35 mouse cellular contexts compared by ENCODE assay signal in the genomic region with DNA sequence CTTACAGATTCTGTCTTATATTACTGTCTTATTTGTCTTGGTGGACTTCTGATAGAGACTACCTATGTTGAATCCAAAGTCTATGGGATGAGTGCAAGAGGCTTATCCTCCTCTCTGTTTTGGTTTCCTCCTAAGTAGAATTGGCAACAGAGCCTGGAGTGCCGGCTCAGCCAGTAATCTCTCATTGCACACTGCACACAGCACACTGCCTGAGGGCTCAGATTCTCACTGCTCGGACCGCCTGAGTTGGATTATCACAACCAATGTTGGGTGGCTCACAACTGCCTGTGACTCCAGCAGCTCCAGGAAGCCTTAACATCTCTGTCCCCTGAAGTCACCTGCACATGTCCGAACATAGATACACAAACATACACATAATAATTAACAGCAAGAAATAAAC. TPM values are rescaled to one million over a fixed set of nuclear protein-coding genes. Genes with fewer than 3 reads are reported as not detected.
"Had no signal": no experiment of that assay in that cellular context is flagged by ENCODE, and none has a peak within 500 bp of the region (broad histone marks: within the 10 kb centered on the region; RNA-seq: fewer than 3 reads in every experiment).

No protein-coding gene starts in this region.

- ATAC-seq: intestine, embryonic 15.5 days; liver, embryonic 12.5 days; midbrain, embryonic 13.5 days; midbrain, embryonic 16.5 days had no signal

- H3K36me3 ChIP-seq: intestine, embryonic 15.5 days; kidney, embryonic 15.5 days; limb, embryonic 12.5 days; limb, embryonic 15.5 days; liver, embryonic 12.5 days; liver, embryonic 15.5 days; midbrain, embryonic 10.5 days; midbrain, embryonic 13.5 days; neural tube, embryonic 13.5 days; stomach, embryonic 15.5 days had no signal

- H3K9me3 ChIP-seq: intestine, embryonic 15.5 days; kidney, embryonic 15.5 days; limb, embryonic 12.5 days; limb, embryonic 15.5 days; liver, embryonic 12.5 days; liver, embryonic 15.5 days; midbrain, embryonic 10.5 days; midbrain, embryonic 13.5 days; neural tube, embryonic 13.5 days; stomach, embryonic 15.5 days had no signal

- H3K4me1 ChIP-seq: intestine, embryonic 15.5 days; limb, embryonic 12.5 days; stomach, embryonic 15.5 days had no signal

- H3K4me3 ChIP-seq: intestine, embryonic 15.5 days; kidney, embryonic 15.5 days; left cerebral cortex, adult 2 months; limb, embryonic 12.5 days; limb, embryonic 15.5 days; liver, embryonic 12.5 days; liver, embryonic 15.5 days; midbrain, embryonic 10.5 days; midbrain, embryonic 13.5 days; myocyte; neural tube, embryonic 13.5 days; stomach, embryonic 15.5 days had no signal

- H3K9ac ChIP-seq: intestine, embryonic 15.5 days; kidney, embryonic 15.5 days; limb, embryonic 12.5 days; limb, embryonic 15.5 days; liver, embryonic 12.5 days; liver, embryonic 15.5 days; midbrain, embryonic 13.5 days; neural tube, embryonic 13.5 days; stomach, embryonic 15.5 days had no signal

- H3K27ac ChIP-seq: intestine, embryonic 15.5 days; kidney, embryonic 15.5 days; left cerebral cortex, adult 2 months; limb, embryonic 12.5 days; limb, embryonic 15.5 days; liver, embryonic 12.5 days; liver, embryonic 15.5 days; midbrain, embryonic 10.5 days; midbrain, embryonic 13.5 days; neural tube, embryonic 13.5 days; stomach, embryonic 15.5 days had no signal

- H3K27me3 ChIP-seq: limb, embryonic 12.5 days; limb, embryonic 15.5 days; liver, embryonic 15.5 days; stomach, embryonic 15.5 days had no signal

- H3K4me2 ChIP-seq: intestine, embryonic 15.5 days; kidney, embryonic 15.5 days; limb, embryonic 12.5 days; limb, embryonic 15.5 days; liver, embryonic 12.5 days; liver, embryonic 15.5 days; midbrain, embryonic 13.5 days; neural tube, embryonic 13.5 days; stomach, embryonic 15.5 days had no signal

- DNase-seq: kidney, adult 11 months; kidney, adult 8-10 months; kidney, postnatal 10 days; kidney, postnatal 36 days; layer of hippocampus, postnatal 36 days; lung, adult 2 months; lung, postnatal 14 days; lung, postnatal 4 days; retina, postnatal 1 day; right cerebral cortex, postnatal 25 days; thymus, postnatal 25 days had no signal

RNA-seq across cellular contexts. Expression of a gene that starts 19.1 kb away (rescaled TPM):
- total RNA-seq: layer of hippocampus, adult 8-10 months; layer of hippocampus, postnatal 10 days; layer of hippocampus, postnatal 36 days; left cerebral cortex, adult 2 months; left cerebral cortex, postnatal 10 days; left cerebral cortex, postnatal 36 days; megakaryocyte, adult 5-6 weeks; monocyte, adult 5-6 weeks; neutrophil, adult 5-6 weeks had no signal
- polyA plus RNA-seq: intestine, embryonic 15.5 days; kidney, embryonic 15.5 days; limb, embryonic 12.5 days; limb, embryonic 15.5 days; liver, embryonic 12.5 days; liver, embryonic 15.5 days; lung, adult 2 months; lung, embryonic 16.5 days; midbrain, embryonic 10.5 days; midbrain, embryonic 13.5 days; midbrain, embryonic 16.5 days; myocyte; neural tube, embryonic 13.5 days; small intestine, adult 2 months; thymus, postnatal 0 days; urinary bladder, adult 2 months had no signal
